Mouse (Mus musculus) neural tube, embryonic 14.5 days (tissue): ENCODE data around the gene Wasf1. TPM values are rescaled to one million over a fixed set of nuclear protein-coding genes. Genes with fewer than 3 reads are reported as not detected.

Experiments
- ATAC-seq: fragments of 200-750 bp; cut with Nextera tagmentation; 2 replicates; pipeline ENCODE4 v1.8.0; 2017; ENCODE audit warnings: low read depth, mild to moderate bottlenecking, moderate TSS enrichment, moderate library complexity
- H3K27ac ChIP-seq: fragments of 300-500 bp; sonication (generic); 2 replicates; pipeline ENCODE4 v1.5.1; 2014; ENCODE audit warnings: low read depth, mild to moderate bottlenecking, control low read depth, low read length, moderate library complexity, mixed read lengths
- H3K27me3 ChIP-seq: fragments of 300-500 bp; sonication (generic); 2 replicates; pipeline ENCODE4 v1.6.1; 2014; ENCODE audit warnings: low read length; ENCODE audit not compliant: control insufficient read depth, insufficient read depth
- H3K36me3 ChIP-seq: fragments of 300-500 bp; sonication (generic); 2 replicates; pipeline ENCODE4 v1.6.1; 2014; ENCODE audit warnings: low read length, mixed read lengths; ENCODE audit not compliant: control insufficient read depth, insufficient read depth
- H3K4me1 ChIP-seq: fragments of 300-500 bp; sonication (generic); 2 replicates; pipeline ENCODE4 v1.6.1; 2014; ENCODE audit warnings: low read length; ENCODE audit not compliant: control insufficient read depth, insufficient read depth
- H3K4me2 ChIP-seq: fragments of 300-500 bp; sonication (generic); 2 replicates; pipeline ENCODE4 v1.6.1; 2014; ENCODE audit warnings: mild to moderate bottlenecking, low read depth, low read length, control low read depth
- H3K4me3 ChIP-seq: fragments of 300-500 bp; sonication (generic); 2 replicates; pipeline ENCODE4 v1.5.1; 2014; ENCODE audit warnings: low read depth, low read length, control low read depth, mixed read lengths
- H3K9ac ChIP-seq: fragments of 300-500 bp; sonication (generic); replicated peaks from 2 replicates; pipeline ENCODE4 v1.6.1; 2014; ENCODE audit warnings: low read depth, mild to moderate bottlenecking, control low read depth, low read length, mixed read lengths
- H3K9me3 ChIP-seq: fragments of 300-500 bp; sonication (generic); 2 replicates; pipeline ENCODE4 v1.6.1; 2016; ENCODE audit warnings: low read length; ENCODE audit not compliant: control insufficient read depth
- WGBS: fragments of 180-500 bp; shearing (Covaris S2); extraction: QIAGEN DNeasy Blood & Tissue Kit; methylation state at CpG from one replicate; pipeline ENCODE4 v1.1.7; 2014; 5-methylcytosine and 5-hydroxymethylcytosine counted together
- polyA plus RNA-seq: library from polyadenylated mRNA; unstranded; fragments of >200 nt; fragmentation: Nextera tagmentation; extraction: Ambion mirVana; gene quantifications from 2 replicates; pipeline ENCODE4 v1.2.1, GENCODE M21; 2014

Wasf1 gene
- polyA plus RNA-seq, 1 experiment from 2014 or later = 112 TPM

DNA sequence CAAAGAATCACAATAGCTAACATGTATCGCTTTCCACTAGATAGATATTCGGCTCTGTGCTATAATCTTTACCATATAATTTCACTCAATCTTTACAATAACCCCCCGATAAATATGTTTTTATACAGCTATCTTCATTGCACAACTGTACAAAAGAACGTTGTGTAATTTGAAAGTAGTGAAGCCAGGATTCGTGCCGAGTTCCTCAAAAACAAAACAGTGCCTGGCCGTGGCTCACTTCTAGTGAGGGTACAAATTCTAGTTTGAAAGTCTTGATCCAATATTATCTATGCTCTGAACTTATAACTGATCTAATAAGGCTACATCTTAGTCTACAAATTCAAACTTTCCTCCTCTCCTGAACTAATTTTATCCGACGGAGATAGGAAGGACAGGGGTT is 942 bp upstream of the Wasf1 start:
- Histone ChIP-seq H3K27ac (peak overlapping the region; percentile 18; the same call in 1 of the 2 replicates), H3K9me3 (no peaks in the 10 kb centered on the region), H3K9ac (peak overlapping the region; percentile 58), H3K4me3 (peak overlapping the region; percentile 93), H3K27me3 (no peaks in the 10 kb centered on the region), H3K4me1 (peaks cover 20% of the 10 kb centered on the region; the same call in 1 of the 2 replicates), H3K4me2 (peak overlapping the region; percentile 54), H3K36me3 (no peaks in the 10 kb centered on the region)
- ATAC-seq = no peak
- WGBS = 14% methylated on average over 9 of the region's 9 CpGs

DNA sequence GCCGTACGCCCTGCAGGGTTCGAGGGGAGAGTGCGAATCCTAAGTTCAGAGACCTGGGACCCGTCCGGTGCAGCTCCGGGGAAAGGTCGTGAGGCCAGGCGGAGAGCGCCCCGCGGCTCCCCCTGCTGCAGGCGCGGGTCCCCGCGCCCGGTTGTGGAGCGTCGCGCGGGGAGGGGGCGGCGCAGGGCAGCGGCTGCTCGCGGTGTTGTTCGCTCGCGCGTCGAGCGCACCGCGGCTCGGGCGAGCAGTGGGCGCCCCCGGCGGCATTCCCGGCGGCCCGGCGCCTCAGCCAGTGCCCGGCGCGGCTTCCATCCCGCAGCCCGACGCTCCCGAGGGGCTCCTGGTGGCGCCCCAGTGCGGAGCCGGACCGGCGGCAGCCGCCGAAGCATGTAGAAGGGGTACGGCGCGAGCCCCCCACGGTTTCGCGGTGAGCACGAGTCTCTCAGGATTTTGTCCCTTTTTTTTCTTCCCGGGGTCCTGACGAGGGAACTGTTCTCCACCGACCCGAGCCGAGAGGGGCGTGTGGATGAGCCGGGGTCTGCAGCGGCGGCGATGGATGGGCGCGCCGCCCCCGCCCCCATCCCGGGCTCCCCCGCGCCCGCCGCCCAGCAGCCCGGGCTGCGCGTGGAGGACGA is 486 bp downstream of the Wasf1 start:
- 0% methylated on average over 78 of the region's 87 CpGs for WGBS
- H3K27ac ChIP-seq = peak overlapping the region; percentile 98
- H3K9me3 ChIP-seq = no peaks in the 10 kb centered on the region
- H3K9ac ChIP-seq = peak overlapping the region; percentile 93
- H3K4me3 ChIP-seq = peak overlapping the region; percentile 93
- ATAC-seq = peak; percentile 91
- H3K27me3 ChIP-seq = no peaks in the 10 kb centered on the region
- H3K36me3 ChIP-seq = no peaks in the 10 kb centered on the region
- peak overlapping the region; percentile 50 for H3K4me2 ChIP-seq
- peaks cover 20% of the 10 kb centered on the region; the same call in 1 of the 2 replicates for H3K4me1 ChIP-seq

DNA sequence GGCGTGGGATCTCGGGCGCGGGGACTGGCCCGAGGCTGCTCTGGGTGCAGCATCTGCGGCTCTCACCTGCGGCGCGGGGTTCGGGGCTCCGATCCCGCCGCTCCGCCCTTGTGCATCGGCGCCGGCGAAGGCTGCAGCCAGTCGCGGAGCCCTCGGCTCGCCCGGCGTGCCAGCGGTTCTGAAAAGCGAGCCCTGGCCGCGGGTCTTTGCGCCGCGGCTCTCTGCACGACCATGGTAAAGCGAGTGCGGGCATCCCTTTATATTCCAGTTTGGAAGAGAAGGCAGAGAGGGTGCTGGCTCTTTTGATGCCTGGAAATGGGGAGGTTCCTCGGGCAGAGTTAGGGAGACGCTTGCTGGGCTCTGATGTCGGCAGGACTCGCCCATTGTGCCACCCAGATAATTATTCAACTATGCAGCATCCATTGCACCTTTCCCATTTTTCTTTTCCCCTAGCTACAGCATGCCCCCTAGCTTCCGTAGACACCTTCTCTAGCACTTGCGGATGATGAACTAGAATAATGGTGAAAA is 1.1 kb downstream of the Wasf1 start:
- no peaks in the 10 kb centered on the region for H3K36me3 ChIP-seq
- peak overlapping the region; percentile 50 for H3K4me2 ChIP-seq
- no peaks in the 10 kb centered on the region for H3K9me3 ChIP-seq
- H3K27ac ChIP-seq = peak overlapping the region; percentile 98
- H3K27me3 ChIP-seq = no peaks in the 10 kb centered on the region
- peak; percentile 19 for ATAC-seq
- peak overlapping the region; percentile 93 for H3K4me3 ChIP-seq
- under 1% methylated on average over 40 of the region's 40 CpGs for WGBS
- peaks cover 20% of the 10 kb centered on the region; the same call in 1 of the 2 replicates for H3K4me1 ChIP-seq
- H3K9ac ChIP-seq = peak overlapping the region; percentile 93

DNA sequence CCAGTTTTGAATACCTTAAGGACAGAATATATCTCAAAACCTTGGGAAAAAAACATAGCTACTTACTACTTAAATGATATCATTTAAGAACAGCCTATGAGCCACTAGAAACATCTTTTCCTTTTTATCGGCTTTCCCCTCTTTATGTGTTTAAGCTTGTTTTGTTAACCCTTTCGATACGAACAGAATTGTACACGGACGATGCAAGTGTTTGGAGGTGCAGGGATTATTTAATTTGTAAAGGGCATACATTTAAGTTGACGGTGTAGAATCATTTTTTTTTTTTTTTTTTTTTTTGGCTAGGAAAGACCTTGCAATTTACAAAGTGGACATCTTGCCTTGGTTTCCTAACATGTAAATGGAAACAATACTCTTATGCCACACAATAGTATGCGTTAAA is 2.2 kb downstream of the Wasf1 start:
- Histone ChIP-seq H3K4me1 (peaks cover 20% of the 10 kb centered on the region; the same call in 1 of the 2 replicates), H3K36me3 (no peaks in the 10 kb centered on the region), H3K4me2 (peak overlapping the region; percentile 52), H3K27me3 (no peaks in the 10 kb centered on the region), H3K9me3 (no peaks in the 10 kb centered on the region), H3K9ac (0 out of 2 replicates have a peak overlapping the region, but pooled peaks have one; percentile 32), H3K27ac (no peak overlapping the region), H3K4me3 (peak overlapping the region; percentile 25)
- ATAC-seq = no peak
- WGBS = 60% methylated on average over 7 of the region's 7 CpGs

DNA sequence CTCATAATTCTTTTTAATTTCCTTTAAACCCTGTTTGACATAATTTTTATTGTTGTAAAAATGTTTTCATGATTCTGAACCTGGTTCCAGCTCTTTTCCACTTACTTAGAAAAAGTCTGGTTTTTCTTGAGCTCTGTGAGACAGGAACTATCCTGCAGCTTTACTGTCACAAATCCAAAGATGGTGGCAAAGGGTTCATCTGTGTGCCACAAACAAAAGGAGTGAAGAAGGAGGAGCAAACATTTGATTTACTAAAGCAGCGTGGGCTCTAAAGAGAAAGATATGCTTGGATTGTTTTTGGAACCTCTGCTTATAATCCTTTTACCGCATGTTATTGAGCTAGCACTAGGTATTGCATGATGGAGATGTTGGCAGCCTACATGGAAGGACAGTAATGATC is 4.0 kb downstream of the Wasf1 start:
- H3K4me1 ChIP-seq = 0 out of 2 replicates have a peak, but pooled peaks cover 5% of the 10 kb centered on the region
- no peak for ATAC-seq
- WGBS = 71% methylated on average over 2 of the region's 2 CpGs
- H3K36me3 ChIP-seq = no peaks in the 10 kb centered on the region
- H3K4me3 ChIP-seq = no peak overlapping the region
- no peaks in the 10 kb centered on the region for H3K27me3 ChIP-seq
- H3K9me3 ChIP-seq = no peaks in the 10 kb centered on the region
- no peak overlapping the region for H3K4me2 ChIP-seq
- no peak overlapping the region for H3K27ac ChIP-seq
- H3K9ac ChIP-seq = no peak overlapping the region

DNA sequence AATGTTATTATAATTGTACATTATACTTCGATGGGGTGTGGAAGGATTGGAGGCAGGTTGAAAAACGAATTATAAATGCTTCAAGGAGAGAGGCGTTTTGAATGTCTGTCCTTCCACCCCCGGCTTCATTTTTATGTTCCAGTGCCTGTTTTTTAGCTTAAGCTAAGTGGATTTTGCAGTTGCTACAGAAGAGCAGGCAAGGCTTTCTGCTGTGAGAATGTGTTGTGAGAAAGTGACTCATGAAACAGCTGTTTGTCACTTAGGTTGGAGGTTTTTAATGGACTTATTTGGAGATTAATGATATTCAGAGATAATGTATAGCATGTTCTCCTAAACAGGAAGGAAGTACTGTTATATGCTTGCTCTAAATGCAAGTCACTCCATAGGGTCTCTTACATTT is 5.9 kb downstream of the Wasf1 start:
- Histone ChIP-seq H3K9me3 (no peaks in the 10 kb centered on the region), H3K4me2 (no peak overlapping the region), H3K27ac (no peak overlapping the region), H3K4me3 (no peak overlapping the region), H3K27me3 (no peaks in the 10 kb centered on the region), H3K9ac (no peak overlapping the region), H3K4me1 (0 out of 2 replicates have a peak, but pooled peaks cover 5% of the 10 kb centered on the region), H3K36me3 (no peaks in the 10 kb centered on the region)
- ATAC-seq = no peak
- 90% methylated on average over 4 of the region's 4 CpGs for WGBS

DNA sequence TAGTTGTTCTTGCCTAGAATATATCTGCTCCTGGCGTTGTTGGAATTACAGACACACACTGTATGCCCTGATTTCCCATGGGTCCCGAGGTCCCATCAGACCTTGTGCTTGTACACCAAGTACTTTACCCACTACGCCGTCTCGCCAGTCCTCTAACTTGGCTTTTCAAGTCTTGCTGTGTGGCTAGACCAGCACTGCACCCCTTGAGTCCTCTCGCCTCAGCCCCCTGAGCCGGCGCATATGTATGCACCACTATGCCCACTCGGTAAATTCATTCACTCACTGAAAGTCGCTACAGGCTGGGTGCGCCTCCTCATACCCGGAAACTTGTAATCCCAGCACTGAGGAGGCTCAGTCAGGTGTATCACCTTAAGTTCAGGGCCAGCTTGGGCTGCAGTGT is 12.5 kb downstream of the Wasf1 start:
- H3K27ac ChIP-seq = no peak overlapping the region
- no peaks in the 10 kb centered on the region for H3K27me3 ChIP-seq
- ATAC-seq = no peak
- no peak overlapping the region for H3K9ac ChIP-seq
- H3K36me3 ChIP-seq = no peaks in the 10 kb centered on the region
- H3K4me2 ChIP-seq = no peak overlapping the region
- H3K4me1 ChIP-seq = peaks cover 7% of the 10 kb centered on the region; the same call in 1 of the 2 replicates
- H3K4me3 ChIP-seq = no peak overlapping the region
- no peaks in the 10 kb centered on the region for H3K9me3 ChIP-seq
- 92% methylated on average over 12 of the region's 12 CpGs for WGBS

DNA sequence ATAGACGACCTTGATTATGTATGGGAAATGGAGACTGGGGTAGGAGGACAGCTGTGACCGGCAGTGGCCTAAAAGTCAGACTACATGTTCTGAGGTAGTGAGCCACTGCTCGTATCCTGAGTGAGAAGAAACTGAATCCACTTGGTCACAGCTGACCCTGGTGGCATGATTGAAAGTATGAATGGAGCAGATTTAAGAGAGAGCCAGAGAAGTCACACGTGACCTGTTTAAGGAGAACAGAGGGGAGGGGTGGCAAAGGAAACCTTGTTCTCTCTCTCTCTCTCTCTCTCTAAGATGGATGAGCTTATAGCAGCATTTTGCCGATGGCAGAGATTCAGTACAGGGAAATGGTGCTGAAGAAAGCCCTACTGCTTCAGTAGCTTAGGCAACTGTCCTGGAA is 13.4 kb downstream of the Wasf1 start:
- H3K27ac ChIP-seq = no peak overlapping the region
- ATAC-seq = peak; percentile 52; the same call in 1 of the 2 replicates
- H3K9ac ChIP-seq = no peak overlapping the region
- peaks cover 7% of the 10 kb centered on the region; the same call in 1 of the 2 replicates for H3K4me1 ChIP-seq
- H3K27me3 ChIP-seq = no peaks in the 10 kb centered on the region
- 49% methylated on average over 5 of the region's 5 CpGs for WGBS
- H3K4me3 ChIP-seq = no peak overlapping the region
- H3K9me3 ChIP-seq = no peaks in the 10 kb centered on the region
- no peak overlapping the region for H3K4me2 ChIP-seq
- H3K36me3 ChIP-seq = no peaks in the 10 kb centered on the region

DNA sequence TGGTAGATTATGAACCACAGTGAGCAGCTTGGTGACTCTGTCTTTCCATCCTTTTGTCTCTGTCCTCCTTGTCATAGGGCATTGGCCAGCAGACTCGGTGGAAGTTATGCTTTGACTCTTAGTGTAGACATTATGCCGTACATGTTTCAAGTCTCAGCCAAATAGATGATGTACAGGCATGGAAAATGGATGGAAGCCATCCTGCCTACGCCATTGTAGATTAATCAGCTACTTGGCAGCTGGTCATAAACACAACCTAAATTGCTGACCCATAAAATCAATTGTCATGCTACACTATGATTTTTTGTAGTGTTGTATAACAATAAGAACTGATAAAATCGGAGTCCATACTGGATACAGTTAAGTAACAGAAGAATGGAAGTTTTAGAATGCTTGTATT is 18.5 kb downstream of the Wasf1 start:
- no peak overlapping the region for H3K4me2 ChIP-seq
- WGBS = 69% methylated on average over 4 of the region's 4 CpGs
- H3K27ac ChIP-seq = no peak overlapping the region
- ATAC-seq = no peak
- H3K27me3 ChIP-seq = no peaks in the 10 kb centered on the region
- H3K9ac ChIP-seq = no peak overlapping the region
- H3K4me1 ChIP-seq = peaks cover 6% of the 10 kb centered on the region
- H3K36me3 ChIP-seq = no peaks in the 10 kb centered on the region
- H3K9me3 ChIP-seq = no peaks in the 10 kb centered on the region
- no peak overlapping the region for H3K4me3 ChIP-seq
